ENCODE assay signal across 25 mouse cellular contexts in the genomic region with DNA sequence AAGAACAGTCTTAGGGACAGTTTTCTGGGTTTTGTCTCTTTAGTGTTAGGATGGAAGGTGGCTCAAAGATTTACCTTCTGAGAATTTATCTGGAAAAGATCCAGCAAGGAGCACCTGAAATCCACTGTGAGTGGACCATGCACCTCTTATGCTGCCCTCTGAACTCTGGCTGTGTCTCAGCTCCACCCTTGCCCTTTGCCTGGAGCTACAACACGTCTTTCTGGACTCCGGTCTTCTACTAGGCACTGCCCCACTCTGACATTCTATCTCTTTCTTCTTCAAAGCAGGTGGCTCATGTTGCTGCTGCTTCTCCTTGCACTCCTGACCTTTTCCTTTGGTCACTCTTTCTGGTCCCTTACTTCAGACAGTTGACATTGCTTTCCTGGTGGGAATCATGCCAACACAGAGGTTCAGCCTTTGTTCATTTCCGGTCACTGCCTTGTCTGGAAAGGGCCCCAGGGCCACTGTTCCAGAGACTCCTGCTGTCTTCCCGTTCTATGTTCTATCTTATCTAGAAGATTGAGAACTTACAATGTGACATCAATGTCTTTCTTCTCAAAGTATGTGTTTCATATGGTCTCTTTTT. TPM values are rescaled to one million over a fixed set of nuclear protein-coding genes. Genes with fewer than 3 reads are reported as not detected.
DNase-seq lines count a peak whose midpoint lies in the region; ATAC-seq and TF ChIP-seq lines count a peak whose summit lies in the region.
"Had no signal": no experiment of that assay in that cellular context is flagged by ENCODE, and none has a peak within 500 bp of the region (broad histone marks: within the 10 kb centered on the region; RNA-seq: fewer than 3 reads in every experiment).

No protein-coding gene starts in this region.

- no peaks in the 10 kb centered on the region for H3K36me3 ChIP-seq in liver, adult 2 months (ENCODE audit: control insufficient read depth, insufficient read depth, low read length)
- no peaks in the 10 kb centered on the region for H3K36me3 ChIP-seq in liver, embryonic 11.5 days (ENCODE audit: control insufficient read depth, insufficient read depth, low read length)
- H3K36me3 ChIP-seq: embryonic facial prominence, embryonic 12.5 days; forebrain, embryonic 15.5 days; G1E; heart, embryonic 10.5 days had no signal

- H3K4me2 ChIP-seq in liver, embryonic 11.5 days, result no peak overlapping the region
- H3K4me2 ChIP-seq: embryonic facial prominence, embryonic 12.5 days; forebrain, embryonic 15.5 days had no signal

- H3K9ac ChIP-seq in liver, adult 2 months (ENCODE audit: low read depth, low read length), result no peak overlapping the region
- no peak overlapping the region for H3K9ac ChIP-seq in liver, embryonic 11.5 days (ENCODE audit: low read depth, low read length)
- H3K9ac ChIP-seq: embryonic facial prominence, embryonic 12.5 days; forebrain, embryonic 15.5 days had no signal

- WGBS in liver, adult 2 months, result 7% methylated on average over 4 of the region's 4 CpGs
- WGBS in liver, embryonic 11.5 days, result 68% methylated on average over 4 of the region's 4 CpGs

- H3K27ac ChIP-seq in liver, adult 2 months (replicated peaks; ENCODE audit: insufficient read depth, low read depth, low read length), result peak overlapping the region; percentile 71
- H3K27ac ChIP-seq in liver, embryonic 11.5 days (ENCODE audit: low read depth, low read length), result no peak overlapping the region
- H3K27ac ChIP-seq: embryonic facial prominence, embryonic 12.5 days; forebrain, embryonic 15.5 days; heart, embryonic 10.5 days had no signal

- H3K4me1 ChIP-seq in liver, adult 2 months (ENCODE audit: control insufficient read depth, insufficient read depth, low read length), result peaks cover 9% of the 10 kb centered on the region
- no peaks in the 10 kb centered on the region for H3K4me1 ChIP-seq in liver, embryonic 11.5 days (replicated peaks; ENCODE audit: control insufficient read depth, insufficient read depth, low read length)
- H3K4me1 ChIP-seq: embryonic facial prominence, embryonic 12.5 days; forebrain, embryonic 15.5 days; heart, embryonic 10.5 days had no signal

- peak; percentile 20 for DNase-seq in adrenal gland, postnatal 14 days
- DNase-seq in adrenal gland, postnatal 36 days, result no peak
- peak; percentile 16 to 34 for DNase-seq in kidney, adult 8-10 months
- no peak for DNase-seq in kidney, postnatal 4 days
- DNase-seq in liver, adult 2 months (ENCODE audit: extremely low read depth, low read depth, low spot score), result peak; percentile 77
- no peak for DNase-seq in liver, embryonic 11.5 days (ENCODE audit: low spot score)
- DNase-seq in left cerebral cortex, postnatal 36 days (ENCODE audit: low spot score in 2 of 2), result no peak
- DNase-seq: adrenal gland, adult 8-10 months; B cell, adult 2 months; cerebellum, adult 11-12 months; cerebellum, adult 9-10 months; cerebellum, postnatal 25 days; gastrocnemius, postnatal 36 days; heart, adult 18-20 months; heart, postnatal 14 days had no signal

- no peaks in the 10 kb centered on the region for H3K79me2 ChIP-seq in liver, adult 2 months (ENCODE audit: control insufficient read depth, insufficient read depth, low read length)

- no peak overlapping the region for H3K4me3 ChIP-seq in liver, adult 2 months (ENCODE audit: insufficient read depth, low read depth, low read length)
- H3K4me3 ChIP-seq in liver, embryonic 11.5 days (ENCODE audit: low read depth, low read length), result no peak overlapping the region
- H3K4me3 ChIP-seq: embryonic facial prominence, embryonic 12.5 days; forebrain, embryonic 15.5 days; heart, embryonic 10.5 days had no signal

- H3K27me3 ChIP-seq in liver, adult 2 months (ENCODE audit: control insufficient read depth, insufficient read depth, low read length), result no peaks in the 10 kb centered on the region
- H3K27me3 ChIP-seq in liver, embryonic 11.5 days (replicated peaks; ENCODE audit: control insufficient read depth, insufficient read depth, low read length), result no peaks in the 10 kb centered on the region
- H3K27me3 ChIP-seq: embryonic facial prominence, embryonic 12.5 days; forebrain, embryonic 15.5 days had no signal

- no peak for TF ChIP-seq POLR2A in liver, adult 2 months (IDR thresholded peaks at IDR 0.05; ENCODE audit: extremely low read depth, insufficient read depth, low read length)

- no peaks in the 10 kb centered on the region for H3K9me3 ChIP-seq in liver, embryonic 11.5 days (ENCODE audit: control insufficient read depth, low read length)
- H3K9me3 ChIP-seq: embryonic facial prominence, embryonic 12.5 days; forebrain, embryonic 15.5 days; G1E; heart, embryonic 10.5 days had no signal

- no peak for ATAC-seq in liver, embryonic 11.5 days (replicated peaks; ENCODE audit: low FRiP score)
- ATAC-seq: CD4-positive, CD25-positive, alpha-beta regulatory T cell, adult 4 months; forebrain, embryonic 15.5 days had no signal

- TF ChIP-seq CTCF in liver, adult 2 months (IDR thresholded peaks at IDR 0.05; ENCODE audit: low read depth, low read length), result no peak

- intact Hi-C loops in left cerebral cortex, postnatal 36 days (cut with DNase I), result no loop called here

RNA-seq across cellular contexts. Expression of gene Snd1, which starts 4.8 kb away (rescaled TPM):
- 121 and 132 TPM in 2 replicates for total RNA-seq in adrenal gland, postnatal 14 days (2021)
- total RNA-seq in adrenal gland, postnatal 36 days (2021), result 100 to 1,000 TPM; 136 to 148 TPM
- total RNA-seq in liver, adult 2 months (2014; rRNA removed), result 64.2 and 85.4 TPM in 2 replicates
- 83.9 and 88.6 TPM in 2 replicates for polyA plus RNA-seq in liver, adult 2 months (2012; rRNA removed)
- polyA plus RNA-seq in liver, embryonic 11.5 days (2014; fragmentation: Nextera tagmentation; extraction: Ambion mirVana), result 107 and 117 TPM in 2 replicates
- 10 to 100 TPM; 81.3 to 82.8 TPM for total RNA-seq in left cerebral cortex, postnatal 36 days (2021)

RNA-seq across cellular contexts. Expression of gene Pax4, which starts 21.0 kb away (rescaled TPM):
- total RNA-seq in adrenal gland, postnatal 14 days (2021), result not detected in 2 replicates
- not detected for total RNA-seq in adrenal gland, postnatal 36 days (2021)
- not detected in 2 replicates for total RNA-seq in liver, adult 2 months (2014; rRNA removed)
- polyA plus RNA-seq in liver, adult 2 months (2012; rRNA removed), result not detected in 2 replicates
- polyA plus RNA-seq in liver, embryonic 11.5 days (2014; fragmentation: Nextera tagmentation; extraction: Ambion mirVana), result 0.26 TPM in 1 of 2 replicates, not detected in the other
- not detected for total RNA-seq in left cerebral cortex, postnatal 36 days (2021)
- total RNA-seq: adrenal gland, adult 8-10 months; G1E; gastrocnemius, adult 8-10 months; gastrocnemius, postnatal 36 days; heart, adult 18-20 months; heart, postnatal 14 days; hematopoietic stem cell, adult 5-6 weeks had no signal
- polyA plus RNA-seq: CD4-positive, CD25-positive, alpha-beta regulatory T cell, adult 4 months; embryonic facial prominence, embryonic 12.5 days; forebrain, embryonic 11.5 days; G1E; heart, embryonic 10.5 days; heart, embryonic 14.5 days had no signal

RNA-seq across cellular contexts. Expression of gene Gcc1, which starts 41.9 kb away (rescaled TPM):
- total RNA-seq in adrenal gland, postnatal 14 days (2021), result 12.7 and 15.4 TPM in 2 replicates
- 10 to 100 TPM; 16.9 to 18.2 TPM for total RNA-seq in adrenal gland, postnatal 36 days (2021)
- 9.9 and 12.0 TPM in 2 replicates for total RNA-seq in liver, adult 2 months (2014; rRNA removed)
- polyA plus RNA-seq in liver, adult 2 months (2012; rRNA removed), result 3.9 and 4.3 TPM in 2 replicates
- polyA plus RNA-seq in liver, embryonic 11.5 days (2014; fragmentation: Nextera tagmentation; extraction: Ambion mirVana), result 5.8 and 6.7 TPM in 2 replicates
- total RNA-seq in left cerebral cortex, postnatal 36 days (2021), result 10 to 100 TPM; 19.0 to 24.8 TPM

RNA-seq across cellular contexts. Expression of gene Fscn3, which starts 42.5 kb away (rescaled TPM):
- total RNA-seq in adrenal gland, postnatal 14 days (2021), result not detected in 2 replicates
- total RNA-seq in adrenal gland, postnatal 36 days (2021), result under 1 TPM in 1 of 2 experiments, not detected in 1; 0.17 TPM
- total RNA-seq in liver, adult 2 months (2014; rRNA removed), result 0.09 TPM in 1 of 2 replicates, not detected in the other
- polyA plus RNA-seq in liver, adult 2 months (2012; rRNA removed), result 0.06 TPM in 1 of 2 replicates, not detected in the other
- polyA plus RNA-seq in liver, embryonic 11.5 days (2014; fragmentation: Nextera tagmentation; extraction: Ambion mirVana), result 0.33 and 0.55 TPM in 2 replicates
- total RNA-seq in left cerebral cortex, postnatal 36 days (2021), result not detected
- total RNA-seq: G1E; gastrocnemius, adult 8-10 months; gastrocnemius, postnatal 36 days; heart, adult 18-20 months; hematopoietic stem cell, adult 5-6 weeks had no signal
- polyA plus RNA-seq: CD4-positive, CD25-positive, alpha-beta regulatory T cell, adult 4 months; cortical plate, adult 2 months; embryonic facial prominence, embryonic 12.5 days; forebrain, embryonic 11.5 days; forebrain, embryonic 15.5 days; G1E; heart, embryonic 10.5 days; heart, embryonic 14.5 days had no signal

RNA-seq across cellular contexts. Expression of gene Arf5, which starts 46.8 kb away (rescaled TPM):
- 165 and 174 TPM in 2 replicates for total RNA-seq in adrenal gland, postnatal 14 days (2021)
- 100 to 1,000 TPM; 149 to 171 TPM for total RNA-seq in adrenal gland, postnatal 36 days (2021)
- total RNA-seq in liver, adult 2 months (2014; rRNA removed), result 165 and 194 TPM in 2 replicates
- 215 and 326 TPM in 2 replicates for polyA plus RNA-seq in liver, adult 2 months (2012; rRNA removed)
- polyA plus RNA-seq in liver, embryonic 11.5 days (2014; fragmentation: Nextera tagmentation; extraction: Ambion mirVana), result 348 and 356 TPM in 2 replicates
- total RNA-seq in left cerebral cortex, postnatal 36 days (2021), result 100 to 1,000 TPM; 254 to 319 TPM

Comparison
In these comparisons a context has a peak if more than half of its experiments do, and no peak if none do; other contexts are left out.
1. DNase-seq: peak in adrenal gland, postnatal 14 days (single experiment), kidney, adult 8-10 months (2 of 2) and liver, adult 2 months (single experiment); none in adrenal gland, postnatal 36 days (0 of 2), kidney, postnatal 4 days (0 of 2), liver, embryonic 11.5 days (single experiment) and left cerebral cortex, postnatal 36 days (0 of 2).